Mouse (Mus musculus): ENCODE results near the gene Rabl6.

DNA sequence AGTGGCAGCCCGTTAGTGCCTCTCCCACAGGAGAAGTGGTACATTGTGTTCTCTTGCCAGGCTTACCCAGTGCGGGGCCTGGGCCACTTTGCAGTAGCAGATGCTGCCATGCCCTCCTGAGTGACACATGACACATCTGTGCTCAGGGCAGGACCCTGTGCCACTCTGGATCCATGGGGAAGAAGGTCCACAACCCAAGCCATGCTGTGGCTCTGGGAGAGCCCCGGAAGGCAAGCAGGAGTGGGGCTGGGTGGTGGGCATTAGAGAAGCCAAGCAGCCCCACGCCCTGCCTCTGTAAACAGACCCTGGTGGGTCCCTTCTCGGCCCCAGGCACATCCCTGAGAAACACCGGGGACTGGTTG lies 25.2 kb downstream of the Rabl6 start:
- TF ChIP-seq CTCF (conservative IDR thresholded peaks at IDR 0.05; ENCODE audit: low read length) (no peak), POU5F1 (IDR thresholded peaks at IDR 0.05; ENCODE audit: borderline replicate concordance, low read length) (no peak), NANOG (IDR thresholded peaks at IDR 0.05; ENCODE audit: borderline replicate concordance, low read length) (no peak)

All from E14TG2a.4 (cell line).